Mouse (Mus musculus): ENCODE data around the gene Sema4a. TPM values are rescaled to one million over a fixed set of nuclear protein-coding genes. Genes with fewer than 3 reads are reported as not detected.

The Sema4a gene
- 24.0 and 38.5 TPM in 2 replicates for total RNA-seq (2014; fragmentation: Nextera tagmentation)
- 25.1 and 35.7 TPM in 2 replicates for total RNA-seq (2017)

GRCm38 (mm10) chr3:88460983-88461696 lies at the start of gene Sema4a:
Gene Sema4a, minus strand, starts transcription at chr3:88461182.
- ATAC-seq (replicated peaks; ENCODE audit: poor library complexity, severe bottlenecking) = no peak

- peak; percentile 91 for ATAC-seq (replicated peaks; ENCODE audit: poor library complexity, severe bottlenecking)
Observed at GRCm38 (mm10) chr3:88509692-88510420, 48.9 kb upstream of the Sema4a start, which contains the start of gene Lmna. Gene Lmna, minus strand, starts transcription at chr3:88509956.

- no peak for ATAC-seq (replicated peaks; ENCODE audit: poor library complexity, severe bottlenecking)
Observed at GRCm38 (mm10) chr3:88509250-88509649, 48.3 kb upstream of the Sema4a start.

GRCm38 (mm10) chr3:88505765-88506164 lies 44.8 kb upstream of the Sema4a start:
- ATAC-seq (replicated peaks; ENCODE audit: poor library complexity, severe bottlenecking) = no peak

- no peak for ATAC-seq (replicated peaks; ENCODE audit: poor library complexity, severe bottlenecking)
Observed at GRCm38 (mm10) chr3:88505081-88505480, 44.1 kb upstream of the Sema4a start.

- ATAC-seq (replicated peaks; ENCODE audit: poor library complexity, severe bottlenecking) = peak; percentile 45
Observed at GRCm38 (mm10) chr3:88503881-88504746, 43.1 kb upstream of the Sema4a start.

GRCm38 (mm10) chr3:88503505-88503863 lies 42.5 kb upstream of the Sema4a start:
- ATAC-seq (replicated peaks; ENCODE audit: poor library complexity, severe bottlenecking) = peak; percentile 49

- ATAC-seq (replicated peaks; ENCODE audit: poor library complexity, severe bottlenecking) = peak; percentile 44
Observed at GRCm38 (mm10) chr3:88502641-88503504, 41.9 kb upstream of the Sema4a start.

GRCm38 (mm10) chr3:88502031-88502571 lies 41.1 kb upstream of the Sema4a start:
- no peak for ATAC-seq (replicated peaks; ENCODE audit: poor library complexity, severe bottlenecking)

GRCm38 (mm10) chr3:88501366-88502030 lies 40.5 kb upstream of the Sema4a start:
- ATAC-seq (replicated peaks; ENCODE audit: poor library complexity, severe bottlenecking) = no peak

- no peak for ATAC-seq (replicated peaks; ENCODE audit: poor library complexity, severe bottlenecking)
Observed at GRCm38 (mm10) chr3:88500655-88501365, 39.8 kb upstream of the Sema4a start.

GRCm38 (mm10) chr3:88500087-88500486 lies 39.1 kb upstream of the Sema4a start:
- no peak for ATAC-seq (replicated peaks; ENCODE audit: poor library complexity, severe bottlenecking)

- no peak for ATAC-seq (replicated peaks; ENCODE audit: poor library complexity, severe bottlenecking)
Observed at GRCm38 (mm10) chr3:88499580-88499979, 38.6 kb upstream of the Sema4a start.

- ATAC-seq (replicated peaks; ENCODE audit: poor library complexity, severe bottlenecking) = no peak
Observed at GRCm38 (mm10) chr3:88495741-88496415, 34.9 kb upstream of the Sema4a start.

GRCm38 (mm10) chr3:88494836-88495628 lies 34.0 kb upstream of the Sema4a start:
- ATAC-seq (replicated peaks; ENCODE audit: poor library complexity, severe bottlenecking) = no peak

GRCm38 (mm10) chr3:88493706-88494582 lies 33.0 kb upstream of the Sema4a start:
- ATAC-seq (replicated peaks; ENCODE audit: poor library complexity, severe bottlenecking) = no peak

All from granulocyte monocyte progenitor cell, adult 5-6 weeks (primary cell).